Mouse (Mus musculus): ENCODE measurements at regions not wholly inside any gene's neighbourhood (a gene's known extent, or its start where the extent isn't known, plus 50 kb on each side); places are given as distances from the start of the nearest gene placed in this dataset.

DNA sequence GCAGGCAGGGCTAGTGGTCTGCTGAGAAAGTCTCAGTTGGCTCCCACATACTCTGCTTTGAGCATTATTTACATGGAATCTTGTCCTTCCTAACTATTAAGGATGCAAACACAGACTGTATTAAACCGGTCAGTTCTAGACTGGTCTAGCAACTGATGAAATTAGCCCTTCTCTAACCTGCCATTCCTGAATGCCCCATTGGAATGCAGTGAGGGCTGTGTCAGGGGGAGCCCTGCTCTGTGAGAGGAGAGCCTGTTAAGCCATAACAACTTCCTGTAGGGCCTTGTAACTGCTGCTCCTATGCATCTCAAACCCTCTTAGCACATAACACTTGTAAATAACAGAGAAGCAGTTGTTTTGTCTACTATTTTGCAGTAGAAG lies 114.7 kb upstream of the Peli2 start:
- H3K9ac ChIP-seq (ENCODE audit: low read depth, poor library complexity, severe bottlenecking), result no peak overlapping the region
- H3K36me3 ChIP-seq (ENCODE audit: control insufficient read depth, insufficient read depth, low read length, poor library complexity, severe bottlenecking), result no peaks in the 10 kb centered on the region
- no peaks in the 10 kb centered on the region for H3K4me1 ChIP-seq (ENCODE audit: control insufficient read depth, insufficient read depth, low read length)
- TF ChIP-seq CTCF (IDR thresholded peaks at IDR 0.05; ENCODE audit: low read depth, low read length) (no peak), EP300 (IDR thresholded peaks at IDR 0.05; ENCODE audit: insufficient read depth, low read depth, low read length) (no peak), POLR2A (IDR thresholded peaks at IDR 0.05; ENCODE audit: insufficient read depth, low read length) (no peak)
- H3K27ac ChIP-seq (ENCODE audit: insufficient read depth, low read length), result no peak overlapping the region
- H3K9me3 ChIP-seq (replicated peaks; ENCODE audit: control insufficient read depth, insufficient read depth, low read length, poor library complexity, severe bottlenecking), result peaks cover 17% of the 10 kb centered on the region
- H3K27me3 ChIP-seq (ENCODE audit: control insufficient read depth, insufficient read depth, low read length, poor library complexity, severe bottlenecking), result no peaks in the 10 kb centered on the region
- H3K4me3 ChIP-seq (ENCODE audit: low read depth, low read length), result no peak overlapping the region

- no peaks in the 10 kb centered on the region for H3K27me3 ChIP-seq (ENCODE audit: control insufficient read depth, insufficient read depth, low read length, poor library complexity, severe bottlenecking)
- no peaks in the 10 kb centered on the region for H3K4me1 ChIP-seq (ENCODE audit: control insufficient read depth, insufficient read depth, low read length)
- H3K36me3 ChIP-seq (ENCODE audit: control insufficient read depth, insufficient read depth, low read length, poor library complexity, severe bottlenecking), result no peaks in the 10 kb centered on the region
- H3K4me3 ChIP-seq (ENCODE audit: low read depth, low read length), result no peak overlapping the region
- TF ChIP-seq CTCF (IDR thresholded peaks at IDR 0.05; ENCODE audit: low read depth, low read length), result no peak
- TF ChIP-seq EP300 (IDR thresholded peaks at IDR 0.05; ENCODE audit: insufficient read depth, low read depth, low read length), result no peak
- no peak for TF ChIP-seq POLR2A (IDR thresholded peaks at IDR 0.05; ENCODE audit: insufficient read depth, low read length)
- no peak overlapping the region for H3K9ac ChIP-seq (ENCODE audit: low read depth, poor library complexity, severe bottlenecking)
- no peak overlapping the region for H3K27ac ChIP-seq (ENCODE audit: insufficient read depth, low read length)
- peaks cover 4% of the 10 kb centered on the region; the same call in 1 of the 2 replicates for H3K9me3 ChIP-seq (replicated peaks; ENCODE audit: control insufficient read depth, insufficient read depth, low read length, poor library complexity, severe bottlenecking)
Measured at GRCm38 (mm10) chr14:48012361-48013215, 108.0 kb upstream of the Peli2 start.

- H3K9ac ChIP-seq (ENCODE audit: low read depth, poor library complexity, severe bottlenecking), result no peak overlapping the region
- H3K9me3 ChIP-seq (replicated peaks; ENCODE audit: control insufficient read depth, insufficient read depth, low read length, poor library complexity, severe bottlenecking), result peaks cover 4% of the 10 kb centered on the region; the same call in 1 of the 2 replicates
- no peaks in the 10 kb centered on the region for H3K36me3 ChIP-seq (ENCODE audit: control insufficient read depth, insufficient read depth, low read length, poor library complexity, severe bottlenecking)
- H3K27ac ChIP-seq (ENCODE audit: insufficient read depth, low read length), result no peak overlapping the region
- no peaks in the 10 kb centered on the region for H3K4me1 ChIP-seq (ENCODE audit: control insufficient read depth, insufficient read depth, low read length)
- TF ChIP-seq POLR2A (IDR thresholded peaks at IDR 0.05; ENCODE audit: insufficient read depth, low read length) (no peak), EP300 (IDR thresholded peaks at IDR 0.05; ENCODE audit: insufficient read depth, low read depth, low read length) (no peak), CTCF (IDR thresholded peaks at IDR 0.05; ENCODE audit: low read depth, low read length) (no peak)
- no peak overlapping the region for H3K4me3 ChIP-seq (ENCODE audit: low read depth, low read length)
- no peaks in the 10 kb centered on the region for H3K27me3 ChIP-seq (ENCODE audit: control insufficient read depth, insufficient read depth, low read length, poor library complexity, severe bottlenecking)
Measured at GRCm38 (mm10) chr14:48013431-48013830, 107.2 kb upstream of the Peli2 start.

GRCm38 (mm10) chr14:48014776-48015175 lies 105.8 kb upstream of the Peli2 start:
- no peak for TF ChIP-seq CTCF (IDR thresholded peaks at IDR 0.05; ENCODE audit: low read depth, low read length)
- TF ChIP-seq EP300 (IDR thresholded peaks at IDR 0.05; ENCODE audit: insufficient read depth, low read depth, low read length), result no peak
- no peak for TF ChIP-seq POLR2A (IDR thresholded peaks at IDR 0.05; ENCODE audit: insufficient read depth, low read length)
- Histone ChIP-seq H3K4me1 (ENCODE audit: control insufficient read depth, insufficient read depth, low read length) (no peaks in the 10 kb centered on the region), H3K27ac (ENCODE audit: insufficient read depth, low read length) (no peak overlapping the region), H3K4me3 (ENCODE audit: low read depth, low read length) (no peak overlapping the region), H3K9me3 (replicated peaks; ENCODE audit: control insufficient read depth, insufficient read depth, low read length, poor library complexity, severe bottlenecking) (peaks cover 4% of the 10 kb centered on the region; the same call in 1 of the 2 replicates), H3K27me3 (ENCODE audit: control insufficient read depth, insufficient read depth, low read length, poor library complexity, severe bottlenecking) (no peaks in the 10 kb centered on the region), H3K9ac (ENCODE audit: low read depth, poor library complexity, severe bottlenecking) (no peak overlapping the region), H3K36me3 (ENCODE audit: control insufficient read depth, insufficient read depth, low read length, poor library complexity, severe bottlenecking) (no peaks in the 10 kb centered on the region)

DNA sequence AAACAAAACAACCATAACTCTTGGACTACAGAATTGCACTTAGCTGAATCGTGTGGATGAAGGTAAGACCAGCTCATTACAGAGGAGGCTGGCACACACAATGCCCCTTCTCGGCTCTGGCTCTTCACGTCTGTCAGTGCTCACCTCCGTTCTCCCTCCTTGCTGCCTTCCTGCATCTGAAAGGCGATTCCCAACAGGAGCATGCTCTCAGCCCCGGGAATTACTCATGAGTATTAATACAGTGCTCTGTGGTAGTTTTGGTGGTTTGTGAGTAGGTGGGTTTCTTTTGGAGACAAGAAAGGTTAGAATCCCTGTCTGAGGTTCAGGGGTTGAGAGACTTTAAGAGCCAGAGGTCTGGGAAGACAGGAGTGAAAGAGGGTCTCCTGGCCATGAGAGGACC lies 102.7 kb upstream of the Peli2 start:
- H3K9me3 ChIP-seq (replicated peaks; ENCODE audit: control insufficient read depth, insufficient read depth, low read length, poor library complexity, severe bottlenecking), result no peaks in the 10 kb centered on the region
- H3K36me3 ChIP-seq (ENCODE audit: control insufficient read depth, insufficient read depth, low read length, poor library complexity, severe bottlenecking), result no peaks in the 10 kb centered on the region
- H3K27me3 ChIP-seq (ENCODE audit: control insufficient read depth, insufficient read depth, low read length, poor library complexity, severe bottlenecking), result no peaks in the 10 kb centered on the region
- H3K4me1 ChIP-seq (ENCODE audit: control insufficient read depth, insufficient read depth, low read length), result no peaks in the 10 kb centered on the region
- TF ChIP-seq CTCF (IDR thresholded peaks at IDR 0.05; ENCODE audit: low read depth, low read length) (no peak), EP300 (IDR thresholded peaks at IDR 0.05; ENCODE audit: insufficient read depth, low read depth, low read length) (no peak), POLR2A (IDR thresholded peaks at IDR 0.05; ENCODE audit: insufficient read depth, low read length) (no peak)
- H3K4me3 ChIP-seq (ENCODE audit: low read depth, low read length), result no peak overlapping the region
- H3K27ac ChIP-seq (ENCODE audit: insufficient read depth, low read length), result no peak overlapping the region
- no peak overlapping the region for H3K9ac ChIP-seq (ENCODE audit: low read depth, poor library complexity, severe bottlenecking)

DNA sequence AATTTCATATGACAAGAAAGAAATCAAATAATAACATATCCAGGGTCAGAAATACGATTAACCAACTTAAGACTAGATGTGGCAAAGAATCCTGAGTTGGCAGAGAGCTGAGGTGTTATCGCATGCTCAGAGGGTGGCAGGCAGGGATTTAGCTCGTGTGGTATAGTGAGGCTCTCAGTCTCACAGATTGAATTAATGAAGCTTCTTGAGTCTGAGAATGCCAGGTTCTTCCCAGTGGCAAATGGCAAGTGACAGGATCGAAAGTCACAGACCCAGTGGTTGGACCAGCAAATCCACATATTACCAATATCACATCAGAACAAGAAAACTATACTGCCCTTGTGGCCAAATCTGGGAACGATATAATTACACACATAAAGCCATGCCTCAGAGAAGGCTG lies 101.3 kb upstream of the Peli2 start:
- no peak for TF ChIP-seq EP300 (IDR thresholded peaks at IDR 0.05; ENCODE audit: insufficient read depth, low read depth, low read length)
- TF ChIP-seq CTCF (IDR thresholded peaks at IDR 0.05; ENCODE audit: low read depth, low read length), result no peak
- TF ChIP-seq POLR2A (IDR thresholded peaks at IDR 0.05; ENCODE audit: insufficient read depth, low read length), result no peak
- Histone ChIP-seq H3K4me3 (ENCODE audit: low read depth, low read length) (no peak overlapping the region), H3K27me3 (ENCODE audit: control insufficient read depth, insufficient read depth, low read length, poor library complexity, severe bottlenecking) (no peaks in the 10 kb centered on the region), H3K36me3 (ENCODE audit: control insufficient read depth, insufficient read depth, low read length, poor library complexity, severe bottlenecking) (no peaks in the 10 kb centered on the region), H3K4me1 (ENCODE audit: control insufficient read depth, insufficient read depth, low read length) (no peaks in the 10 kb centered on the region), H3K9ac (ENCODE audit: low read depth, poor library complexity, severe bottlenecking) (no peak overlapping the region), H3K9me3 (replicated peaks; ENCODE audit: control insufficient read depth, insufficient read depth, low read length, poor library complexity, severe bottlenecking) (peaks cover 7% of the 10 kb centered on the region; the same call in 1 of the 2 replicates), H3K27ac (ENCODE audit: insufficient read depth, low read length) (no peak overlapping the region)
